Mouse (Mus musculus) lung, postnatal 4 days (tissue): ENCODE measurements around the gene Ncf4.

Experiments
- DNase-seq, 2 experiments: peaks; one replicate each; pipeline ENCODE4 v3.0.0; 2021

Gene Ncf4

DNA sequence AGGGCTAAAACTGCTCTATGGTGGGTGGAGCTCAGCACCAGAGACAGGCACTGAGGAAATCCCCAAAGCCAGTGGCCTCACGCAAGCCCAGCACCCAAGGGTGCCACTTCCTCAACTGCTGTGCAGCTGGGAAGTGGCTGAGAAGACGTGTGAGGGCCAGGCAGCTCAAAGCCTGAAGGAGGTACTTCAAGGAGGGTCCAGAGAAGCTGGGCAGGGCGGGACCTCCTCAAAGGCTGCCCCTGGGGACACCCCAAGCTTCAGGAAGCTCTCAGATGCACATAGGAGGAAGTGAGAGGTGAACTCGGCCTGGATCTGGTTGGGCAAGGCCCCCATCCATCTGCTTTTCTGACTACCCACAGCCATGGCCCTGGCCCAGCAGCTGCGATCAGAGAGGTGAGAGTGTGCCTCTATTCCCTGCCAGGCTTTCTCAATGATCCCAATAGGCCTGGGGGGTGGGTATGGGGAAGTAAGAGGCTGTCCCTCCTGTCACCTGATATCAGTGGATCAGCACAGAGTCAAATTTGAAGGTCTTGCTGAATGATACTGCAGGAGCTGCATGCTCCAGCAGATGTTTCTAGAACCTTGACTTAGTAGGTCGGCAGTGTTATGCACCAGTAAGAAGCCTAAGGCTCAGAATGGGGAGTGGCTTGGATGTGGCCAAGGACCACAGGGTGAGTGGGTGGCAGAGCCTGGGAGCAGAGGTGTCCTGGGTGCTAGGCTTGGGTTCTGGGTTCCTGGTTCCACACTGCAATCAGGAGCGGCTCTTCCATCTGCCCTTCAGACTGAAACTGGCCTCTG is at the start of gene Ncf4:
Gene Ncf4, plus strand, starts transcription at position 107 of the 798 bp plus-strand sequence.
- DNase-seq: peak; percentile 71 to 83

GRCm38 (mm10) chr15:78195096-78195880 is 49.3 kb upstream of the Ncf4 start:
- no peak for DNase-seq

DNA sequence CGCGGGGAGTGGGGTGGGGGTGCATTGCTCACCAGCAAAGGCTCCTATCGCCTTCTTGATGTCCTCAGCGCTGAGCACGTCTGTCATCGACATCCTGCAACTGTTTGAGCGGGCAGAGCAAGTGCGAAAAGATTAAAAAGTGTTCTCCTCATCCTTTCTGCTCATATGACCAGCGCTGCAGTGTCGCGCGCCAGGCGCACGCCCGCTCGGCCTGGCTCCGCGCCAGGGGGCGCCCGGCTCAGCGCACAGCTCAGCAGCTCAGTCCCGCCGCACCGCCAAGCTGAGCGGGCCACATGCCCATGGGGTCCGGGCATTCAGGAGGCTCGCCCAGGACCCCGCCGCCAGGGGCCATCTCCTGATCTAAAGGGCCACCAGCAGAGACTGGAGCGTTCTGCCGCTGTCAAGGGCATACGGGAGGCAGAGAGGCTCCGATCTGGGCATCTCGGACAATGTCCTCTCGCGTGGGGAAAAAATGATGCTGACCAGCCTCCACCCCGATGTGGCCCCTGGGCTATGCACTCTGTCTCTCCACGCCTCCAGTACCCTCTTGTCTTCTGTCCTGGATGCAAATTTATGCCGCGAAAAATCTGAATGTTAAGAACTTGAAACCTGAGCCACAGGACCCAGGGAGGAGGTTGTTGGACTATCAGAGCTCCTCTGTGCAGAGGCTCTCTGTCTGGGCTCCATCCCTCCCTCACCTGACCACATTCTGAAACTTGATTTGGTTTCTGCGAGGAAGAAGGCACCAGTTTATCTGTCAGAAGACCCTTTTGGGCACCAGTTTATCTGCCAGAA is 40.4 kb upstream of the Ncf4 start:
- DNase-seq: peak; percentile 51 to 58

DNA sequence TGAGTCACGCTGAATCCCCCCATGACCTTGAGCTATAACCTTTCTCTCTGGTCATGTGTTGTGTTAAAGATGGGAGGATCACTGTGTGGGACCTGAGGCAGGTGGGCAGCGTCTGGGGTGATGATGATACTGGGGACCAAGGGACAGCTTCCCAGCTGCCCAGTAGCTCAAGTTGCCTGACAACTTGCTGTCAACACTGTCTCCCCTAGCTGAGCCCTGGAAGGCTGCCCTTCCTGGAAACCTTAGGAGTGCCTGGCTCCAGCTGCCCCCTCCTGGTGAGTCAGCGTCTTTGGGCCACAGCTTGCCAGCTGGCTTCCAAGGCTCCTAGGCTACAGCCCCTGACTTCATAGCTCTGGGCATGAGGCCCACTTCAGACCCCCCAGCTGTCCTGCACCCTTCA is 39.4 kb upstream of the Ncf4 start:
- peak; percentile 39 to 47 for DNase-seq

DNA sequence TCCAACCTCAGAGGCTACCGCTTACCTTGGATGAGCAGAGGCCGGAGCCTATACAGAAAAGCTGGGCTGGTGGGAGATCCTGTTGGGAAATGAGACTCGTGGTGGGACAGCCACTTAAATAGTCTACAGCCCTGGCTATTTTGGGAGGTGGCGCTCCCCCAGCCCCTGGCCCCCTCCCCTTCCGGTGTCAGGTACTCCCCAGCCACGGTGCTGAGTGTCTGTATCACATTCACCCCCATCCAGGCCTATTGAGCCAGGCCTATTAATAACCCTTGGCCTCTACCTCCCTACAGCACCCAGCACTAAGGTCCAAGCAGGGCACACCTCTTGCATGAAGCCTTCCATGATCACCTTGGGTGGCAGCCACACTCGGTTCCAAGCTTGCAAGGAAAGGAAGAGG is 38.3 kb upstream of the Ncf4 start, which contains the start of gene Pvalb:
Gene Pvalb, minus strand, starts transcription at position 89 of the 400 bp plus-strand sequence.
- no peak for DNase-seq

DNA sequence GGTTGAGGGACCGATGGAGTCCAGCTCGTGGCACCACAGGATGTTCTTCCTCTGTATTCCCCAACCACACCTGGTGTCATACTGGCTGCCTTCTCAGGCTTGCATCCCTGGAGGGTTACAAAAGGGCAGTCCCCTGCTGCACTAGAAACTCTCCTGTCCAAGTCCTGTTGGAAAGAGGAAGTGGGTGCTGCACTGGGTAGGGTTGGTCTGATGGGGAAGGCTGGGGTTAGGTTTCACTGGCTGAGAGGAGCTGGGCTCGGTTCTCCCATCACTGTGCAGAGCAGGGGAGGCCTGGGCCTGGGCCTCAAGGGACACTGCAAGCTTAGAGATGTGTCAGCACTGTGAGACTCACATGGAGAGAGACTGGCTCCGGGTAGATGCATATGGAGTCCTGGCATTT is 34.4 kb upstream of the Ncf4 start:
- no peak for DNase-seq

DNA sequence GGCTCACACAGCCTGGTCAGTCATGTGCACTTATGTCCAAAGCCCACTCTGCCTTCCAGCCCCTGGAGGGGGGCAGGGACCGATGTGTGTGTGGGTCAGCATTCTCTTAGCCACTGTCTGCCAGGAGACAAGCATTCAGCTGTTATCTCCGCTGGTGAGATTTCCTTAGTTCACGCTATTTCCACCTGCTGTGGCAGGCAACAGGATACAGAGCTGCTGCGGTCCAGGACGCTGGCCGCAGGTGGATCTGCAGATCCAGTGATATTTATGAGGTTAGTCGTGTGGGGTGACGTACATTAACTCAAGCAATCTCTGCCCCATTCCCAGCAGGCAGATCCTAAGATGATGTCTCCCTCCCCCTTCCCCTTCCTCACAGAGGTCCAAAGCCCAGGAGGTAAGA is 33.2 kb upstream of the Ncf4 start:
- DNase-seq: no peak

DNA sequence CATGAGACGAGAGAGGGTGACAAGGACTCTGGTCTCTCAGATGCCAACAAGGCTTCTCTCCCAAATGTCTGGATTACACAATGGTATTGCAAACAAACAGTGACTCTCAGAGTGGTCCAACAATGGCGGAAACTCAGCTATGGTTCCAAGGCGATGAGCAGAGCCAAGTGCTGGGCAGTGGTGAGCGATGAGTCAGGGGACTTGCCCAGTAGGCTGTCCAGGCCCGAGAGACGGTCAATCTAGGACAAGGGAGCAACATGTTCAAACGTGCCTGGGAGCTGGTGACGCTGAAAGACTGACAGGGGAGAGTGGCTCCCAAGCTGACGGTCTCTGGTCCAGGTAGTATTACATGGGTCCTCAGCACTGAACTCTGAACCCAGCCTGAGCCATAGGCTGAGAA is 29.3 kb upstream of the Ncf4 start:
- no peak for DNase-seq

DNA sequence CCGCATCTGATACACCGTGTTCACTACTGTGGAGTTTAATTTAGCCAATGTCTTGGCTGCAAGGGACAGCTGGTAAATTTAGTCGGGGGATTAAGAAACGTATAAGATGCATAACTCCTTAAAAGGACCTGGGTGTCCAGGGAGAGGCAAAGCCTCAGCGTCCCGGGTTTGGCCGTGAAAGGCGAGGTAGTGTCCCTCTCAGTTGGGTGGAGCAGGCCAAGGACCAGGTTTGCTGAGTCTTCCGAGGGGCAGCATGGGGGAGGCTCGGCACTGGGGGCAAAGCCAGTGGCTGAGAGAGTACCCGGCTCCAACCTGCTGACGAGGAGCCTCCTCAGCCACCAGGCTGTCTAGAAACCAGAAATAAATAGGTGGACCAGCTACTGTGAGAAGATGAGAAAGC is 16.8 kb upstream of the Ncf4 start:
- DNase-seq: peak in 1 of 2 experiments; percentile 11

DNA sequence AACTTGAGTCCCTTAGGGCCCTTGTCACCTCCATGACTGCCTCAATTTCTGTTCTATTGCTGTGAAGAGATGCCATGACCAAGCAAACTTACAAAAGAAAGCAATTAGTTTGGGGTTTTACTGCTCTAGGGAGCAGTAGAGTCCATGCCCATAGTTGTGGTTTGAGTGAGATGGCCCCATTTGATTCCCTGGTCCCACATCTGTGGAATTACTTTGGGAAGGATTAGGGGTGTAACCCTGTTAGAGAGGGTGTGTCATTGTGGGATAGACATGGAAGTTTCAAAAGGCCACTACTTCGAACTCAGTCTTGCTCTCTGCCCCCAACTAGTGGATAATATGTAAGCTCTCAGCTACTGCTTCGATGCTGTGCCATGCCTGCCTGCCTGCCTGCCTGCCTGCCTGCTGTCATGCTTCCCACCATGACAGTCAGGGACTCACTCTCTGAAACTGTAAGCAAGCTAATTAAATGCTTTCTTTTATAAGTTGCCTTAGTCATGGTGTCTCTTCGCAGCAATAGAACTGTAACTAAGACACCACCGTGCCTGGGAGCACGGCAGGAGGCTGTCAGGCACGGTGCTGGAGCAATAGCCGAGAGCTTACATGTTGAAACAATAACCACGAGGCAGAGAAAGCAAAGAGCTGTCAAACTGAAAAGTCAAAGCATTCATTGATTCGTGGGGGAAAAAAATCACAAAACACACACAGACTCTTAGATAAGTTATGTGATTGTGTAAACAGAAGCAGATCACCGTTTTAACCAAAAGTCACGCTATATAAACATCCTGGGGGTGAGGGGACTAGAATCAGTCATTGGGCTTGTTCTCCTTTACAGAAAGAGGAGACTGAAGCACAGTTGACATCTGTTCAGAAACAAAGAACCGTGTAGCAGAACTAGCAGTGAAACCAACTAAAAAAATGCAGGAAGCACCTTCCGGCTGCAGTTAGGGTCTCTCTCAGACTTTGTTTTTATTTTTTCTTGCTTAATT is 13.0 kb upstream of the Ncf4 start:
- DNase-seq: peak in 1 of 2 experiments; percentile 8

GRCm38 (mm10) chr15:78234823-78235509 is 9.6 kb upstream of the Ncf4 start:
- peak in 1 of 2 experiments; percentile 13 for DNase-seq

GRCm38 (mm10) chr15:78239453-78239852 is 5.1 kb upstream of the Ncf4 start:
- DNase-seq: peak; percentile 50 to 76

DNA sequence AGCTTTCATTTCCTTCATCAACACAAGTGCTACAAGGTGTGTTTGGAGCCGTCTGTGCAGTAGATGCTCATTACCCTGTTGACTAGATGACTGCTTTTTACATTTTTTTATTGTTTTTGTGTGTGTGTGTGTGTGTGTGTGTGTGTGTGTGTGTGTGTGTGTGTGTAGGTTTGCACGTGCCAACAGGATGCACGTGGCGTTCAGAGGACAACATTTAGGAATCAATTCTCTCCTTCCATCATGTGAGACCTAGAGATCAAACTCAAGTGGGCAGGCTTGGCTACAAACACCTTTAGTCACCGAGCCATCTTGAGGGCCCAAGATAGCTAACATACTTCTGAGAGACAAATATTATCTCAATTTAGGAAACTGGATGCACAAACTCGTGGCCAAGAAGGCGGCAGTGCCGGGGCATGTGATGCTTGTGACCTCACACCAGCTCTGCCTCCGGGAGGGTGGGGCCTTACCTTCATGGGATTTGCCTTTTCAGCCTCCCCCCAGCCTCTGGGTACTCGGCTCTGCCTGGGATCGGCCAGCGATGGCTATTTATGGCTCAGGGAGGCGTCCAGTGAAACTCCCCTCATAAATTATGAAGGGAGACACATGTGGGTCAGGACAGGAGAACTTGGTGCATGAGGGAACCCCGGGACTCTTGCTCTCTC is 4.5 kb upstream of the Ncf4 start:
- peak in 1 of 2 experiments; percentile 16 for DNase-seq

DNA sequence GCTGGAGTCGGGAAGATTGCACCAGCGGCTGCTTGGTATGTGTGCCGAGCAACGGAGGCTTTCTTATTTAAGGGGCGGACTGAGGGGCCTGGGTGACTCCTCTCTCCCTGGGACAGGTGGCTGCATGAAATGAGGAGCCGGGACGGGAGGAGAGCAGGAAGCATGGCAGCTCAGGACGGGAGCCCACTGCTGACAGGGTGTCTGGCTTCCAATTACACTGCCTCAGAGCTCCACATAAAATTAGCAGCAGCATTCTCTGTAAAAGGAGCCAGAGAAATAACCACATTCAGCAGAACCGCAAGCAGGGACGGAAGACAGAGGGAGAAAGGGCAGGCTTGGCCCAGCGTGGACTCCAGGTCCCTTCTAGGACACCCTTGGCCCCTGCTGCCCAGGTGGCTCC is 3.3 kb upstream of the Ncf4 start:
- DNase-seq: peak in 1 of 2 experiments; percentile 14

GRCm38 (mm10) chr15:78243061-78243460 is 1.5 kb upstream of the Ncf4 start:
- DNase-seq: no peak

DNA sequence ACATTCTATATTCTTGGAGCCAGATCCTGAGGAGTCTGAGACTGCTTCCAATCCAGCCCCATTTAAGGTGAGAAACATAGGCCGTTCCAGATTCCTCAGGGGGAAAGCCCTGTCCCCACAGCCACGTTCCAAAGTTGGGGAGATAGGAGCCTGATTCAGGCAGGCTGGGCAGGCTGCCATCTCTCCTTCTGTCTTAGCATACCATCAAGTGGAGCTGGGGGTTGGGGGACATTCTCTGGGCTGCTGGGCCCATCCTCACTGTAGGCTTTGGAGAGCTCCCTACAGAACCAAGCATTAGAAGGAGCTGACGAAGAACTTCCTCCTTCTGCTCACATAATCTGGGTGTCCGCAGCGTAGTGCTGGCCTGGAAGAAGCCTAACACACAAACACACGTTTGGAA is 827 bp upstream of the Ncf4 start:
- DNase-seq: no peak

GRCm38 (mm10) chr15:78246143-78247116 is 1.8 kb downstream of the Ncf4 start:
- DNase-seq: peak in 1 of 2 experiments; percentile 31

DNA sequence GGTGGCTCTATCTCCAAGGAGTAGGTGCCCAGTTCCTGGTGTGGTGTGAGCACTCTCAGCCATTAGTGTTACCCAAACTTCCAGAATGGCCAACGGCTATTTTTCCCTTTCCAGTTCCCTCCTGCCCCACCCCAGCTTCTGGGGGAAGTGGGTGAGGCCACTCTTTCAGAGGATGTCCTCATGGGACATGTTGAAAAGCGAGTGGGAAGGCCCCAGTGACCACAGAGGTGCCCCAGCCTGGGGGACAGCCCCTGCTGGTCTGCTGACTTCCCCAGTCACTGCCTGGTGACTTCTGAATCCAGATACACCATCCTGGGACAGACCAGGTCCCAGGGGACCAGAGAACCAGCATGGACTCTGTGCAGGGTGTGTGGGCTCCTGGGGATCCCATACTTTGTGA is 3.1 kb downstream of the Ncf4 start:
- peak; percentile 61 to 64 for DNase-seq

DNA sequence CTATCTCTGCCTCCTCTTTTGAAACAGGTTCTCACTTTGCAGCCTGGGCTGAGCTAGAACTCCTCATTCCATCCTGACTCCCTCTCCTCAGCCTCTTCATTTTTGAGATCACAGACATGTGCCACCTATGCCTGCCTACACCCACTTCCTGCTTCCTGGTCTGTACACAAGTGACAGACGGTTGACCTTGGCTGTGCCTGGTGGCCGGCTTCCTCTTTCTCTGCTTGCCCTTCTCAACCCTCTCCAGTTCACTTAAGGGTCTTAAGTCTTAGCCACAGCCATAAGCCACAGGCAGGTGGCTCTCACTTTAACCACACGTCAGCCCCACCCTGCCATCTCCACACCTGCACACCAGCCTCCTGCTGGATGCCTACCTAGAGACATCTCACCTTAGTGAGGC is 3.8 kb downstream of the Ncf4 start:
- DNase-seq: peak; percentile 51 to 57
